Mouse (Mus musculus) embryonic stem cell, embryonic (primary cell): Measurements from ENCODE around the gene Epm2a.
"Not testable (repeated sequence)": the region's sequence is repeated elsewhere in the genome, so short reads cannot be mapped to it uniquely, and the experiment has no call there.

ENCODE experiments used
- CTCF ChIA-PET, 4 experiments: fragments of 300-600 bp in 2 of 4; fragments of 350-600 bp in 2 of 4; sonication (Branson Sonifier 250); formaldehyde crosslinking; loops; one replicate each; lab custom pipeline; 2022; ENCODE audit warnings: inconsistent platforms in 2 of 4; lab: Charles Lee
- POLR2A ChIA-PET, 4 experiments: fragments of 300-600 bp in 2 of 4; fragments of 350-600 bp in 2 of 4; sonication (Branson Sonifier 250); formaldehyde crosslinking; loops; one replicate each; lab custom pipeline; 2022; ENCODE audit warnings: antibody characterized with exemption in 4 of 4, inconsistent platforms in 1 of 4; lab: Charles Lee

Epm2a gene

DNA sequence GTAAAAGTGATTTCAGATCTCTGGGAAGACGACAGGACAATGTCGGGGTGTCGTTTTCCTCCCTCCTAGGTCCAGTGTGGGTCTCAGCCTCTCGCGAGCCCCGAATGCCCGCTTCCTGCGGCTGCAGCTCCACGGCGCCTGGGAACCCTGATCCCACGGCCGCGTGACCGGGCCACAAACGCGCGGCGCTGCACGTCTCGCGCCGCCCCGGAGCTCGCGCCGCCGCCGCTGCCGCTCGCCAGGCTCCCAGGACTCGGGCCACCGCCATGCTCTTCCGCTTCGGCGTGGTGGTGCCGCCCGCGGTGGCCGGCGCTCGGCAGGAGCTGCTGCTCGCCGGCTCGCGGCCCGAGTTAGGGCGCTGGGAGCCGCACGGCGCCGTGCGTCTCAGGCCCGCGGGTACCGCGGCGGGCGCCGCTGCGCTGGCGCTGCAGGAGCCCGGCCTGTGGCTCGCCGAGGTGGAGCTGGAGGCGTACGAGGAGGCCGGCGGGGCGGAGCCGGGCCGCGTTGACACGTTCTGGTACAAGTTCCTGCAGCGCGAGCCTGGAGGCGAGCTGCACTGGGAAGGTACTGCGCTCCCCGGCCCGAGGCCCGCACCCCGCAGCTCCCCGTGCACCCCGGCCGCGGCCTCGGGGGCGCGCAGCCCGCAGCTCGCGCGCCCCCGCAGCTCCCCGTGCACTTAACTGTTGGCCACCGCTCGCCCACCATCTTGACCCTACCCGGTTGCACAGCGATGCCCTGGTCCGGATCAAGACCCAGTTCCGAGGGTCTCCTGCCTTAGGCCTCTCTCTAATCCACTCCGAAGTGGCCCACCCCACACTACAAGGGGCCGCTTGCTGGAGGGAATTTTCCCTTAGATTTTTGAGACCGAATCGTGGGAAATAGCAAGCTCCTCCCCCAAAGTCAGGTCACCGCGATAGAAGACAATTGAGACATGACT, at the start of gene Epm2a:
Gene Epm2a, plus strand, starts transcription at position 200 of the 937 bp plus-strand sequence.
- CTCF ChIA-PET, result interaction anchor here in 2 of 4 experiments (1.0 to 1.1 kb wide), 2 partner anchors 17 to 63 kb away, joined by 3 to 4 read pairs; no protein-coding TSS in a partner anchor
- POLR2A ChIA-PET, result interaction anchor here in 3 of 4 experiments (0.6 to 2.9 kb wide), 40 partner anchors 9 to 1525 kb away, joined by 3 to 16 read pairs (median 4); partner anchors contain the start of gene Shprh (in 1 of the 3)

DNA sequence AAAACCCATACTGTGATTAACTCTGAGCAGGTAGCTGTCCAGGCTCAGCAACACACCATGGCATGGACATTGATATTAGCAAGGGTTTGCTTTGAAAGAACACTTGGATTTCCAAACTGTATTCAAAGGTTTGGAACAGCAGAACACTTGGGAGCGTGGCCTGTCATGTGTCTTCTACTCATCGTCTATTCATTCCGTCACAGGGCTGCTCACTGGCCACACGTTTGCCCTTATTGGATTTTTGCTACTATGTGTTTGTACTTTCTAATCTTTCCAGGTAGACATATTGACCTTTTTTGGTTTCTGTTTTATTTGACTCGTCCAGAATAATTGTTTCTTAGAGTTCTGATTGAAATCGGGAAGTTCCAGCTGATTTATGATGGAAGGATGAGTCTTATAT, 44.8 kb upstream of the Epm2a start:
- ChIA-PET POLR2A (interaction anchor here in 2 of 4 experiments (0.8 to 2.8 kb wide), 7 partner anchors 9 to 151 kb away, joined by 3 to 10 read pairs (median 3); no protein-coding TSS in a partner anchor), CTCF (interaction anchor here in 1 of 4 experiments (0.5 kb wide), 1 partner anchor 1155 kb away, joined by 3 read pairs; no protein-coding TSS in a partner anchor)

DNA sequence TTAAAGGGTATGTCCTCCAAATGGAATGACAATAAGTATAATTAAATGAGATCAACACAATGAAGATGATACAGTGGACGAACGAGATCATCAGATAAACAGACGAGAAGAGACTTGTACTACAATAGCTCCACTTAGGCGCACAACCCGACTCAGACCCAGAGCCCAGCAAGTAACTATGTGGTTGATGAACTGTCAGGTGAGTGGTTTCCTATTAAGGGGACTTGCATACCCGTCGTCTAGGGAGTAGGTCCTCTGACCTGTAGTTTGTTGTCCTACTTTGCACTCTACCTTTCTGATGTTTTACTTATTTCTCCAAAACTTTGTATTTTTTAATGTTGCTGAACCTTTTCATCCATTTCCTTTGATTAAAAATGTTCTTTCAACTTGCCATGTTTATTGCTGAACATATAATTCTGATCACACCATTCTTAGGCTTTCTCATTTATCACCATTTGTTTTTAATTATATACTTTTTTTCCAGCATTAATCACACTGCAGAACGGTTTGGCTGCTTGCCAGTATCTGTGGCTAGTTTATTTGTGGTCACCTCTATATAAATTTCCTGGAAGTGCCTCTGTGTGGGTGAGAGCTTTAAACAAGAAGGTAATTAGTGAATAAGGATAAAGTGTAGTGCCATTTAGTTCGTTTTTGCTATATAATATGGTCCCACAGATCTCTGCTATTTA, 37.7 kb upstream of the Epm2a start:
- POLR2A ChIA-PET, result interaction anchor here in 2 of 4 experiments (0.8 to 2.5 kb wide), 5 partner anchors 8 to 38 kb away, joined by 3 to 8 read pairs (median 4); partner anchors contain the start of gene Epm2a (in 1 of the 2)
- CTCF ChIA-PET, result no interaction called here

- ChIA-PET CTCF (no interaction called here), POLR2A (interaction anchor here in 1 of 4 experiments (0.8 to 2.5 kb wide), 3 partner anchors 13 to 37 kb away, joined by 3 to 8 read pairs (median 5); partner anchors contain the start of gene Epm2a)
Observed at GRCm38 (mm10) chr10:11306054-11306367, 37.2 kb upstream of the Epm2a start.

DNA sequence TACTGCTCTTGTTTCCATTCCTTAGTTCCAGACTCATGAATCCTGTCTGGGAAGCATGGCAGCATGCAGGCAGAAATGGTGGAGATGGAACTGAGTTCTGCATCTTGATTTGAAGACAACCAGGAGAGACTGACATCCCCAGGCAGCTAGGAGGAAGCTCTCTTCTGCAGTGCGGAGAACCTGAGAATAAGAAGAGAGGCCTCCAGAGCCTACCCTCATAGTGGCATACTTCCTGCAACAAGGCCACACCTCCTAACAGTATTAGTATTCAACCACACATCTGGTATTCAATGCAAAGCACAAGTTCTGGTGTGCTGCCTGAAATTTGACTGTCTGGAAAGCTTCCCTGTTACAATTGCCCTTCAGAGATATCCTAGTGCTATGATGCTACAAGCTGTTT, 33.3 kb upstream of the Epm2a start:
- POLR2A ChIA-PET, result interaction anchor here in 2 of 4 experiments (1.0 to 2.5 kb wide), 5 partner anchors 12 to 34 kb away, joined by 3 to 8 read pairs (median 3); partner anchors contain the start of gene Epm2a (in 1 of the 2)
- CTCF ChIA-PET, result no interaction called here

GRCm38 (mm10) chr10:11310481-11310880, 32.7 kb upstream of the Epm2a start:
- CTCF ChIA-PET, result no interaction called here
- POLR2A ChIA-PET, result interaction anchor here in 2 of 4 experiments (0.7 to 2.5 kb wide), 6 partner anchors 12 to 33 kb away, joined by 3 to 8 read pairs (median 3); partner anchors contain the start of gene Epm2a (in 1 of the 2)

DNA sequence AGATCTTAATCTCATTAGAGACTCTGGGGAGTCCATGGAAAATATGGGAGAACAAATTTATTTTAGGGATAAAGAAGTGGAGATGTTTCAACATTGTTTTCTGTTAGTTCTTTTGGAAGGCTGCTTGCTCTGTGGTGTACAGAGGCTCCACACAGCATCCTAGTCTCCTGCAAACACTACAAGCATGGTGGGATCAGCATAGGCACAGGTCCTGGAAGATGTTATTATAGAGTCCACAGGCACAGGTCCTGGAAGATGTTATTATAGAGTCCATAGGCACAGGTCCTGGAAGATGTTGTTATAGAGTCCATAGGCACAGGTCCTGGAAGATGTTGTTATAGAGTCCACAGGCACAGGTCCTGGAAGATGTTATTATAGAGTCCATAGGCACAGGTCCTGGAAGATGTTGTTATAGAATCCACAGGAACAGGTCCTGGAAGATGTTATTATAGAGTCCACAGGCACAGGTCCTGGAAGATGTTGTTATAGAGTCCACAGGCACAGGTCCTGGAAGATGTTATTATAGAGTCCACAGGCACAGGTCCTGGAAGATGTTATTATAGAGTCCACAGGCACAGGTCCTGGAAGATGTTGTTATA, 25.2 kb upstream of the Epm2a start:
- CTCF ChIA-PET, result interaction anchor here in 1 of 4 experiments (1.1 kb wide), 1 partner anchor 9 kb away, joined by 3 read pairs; no protein-coding TSS in a partner anchor
- POLR2A ChIA-PET, result not testable (repeated sequence)

DNA sequence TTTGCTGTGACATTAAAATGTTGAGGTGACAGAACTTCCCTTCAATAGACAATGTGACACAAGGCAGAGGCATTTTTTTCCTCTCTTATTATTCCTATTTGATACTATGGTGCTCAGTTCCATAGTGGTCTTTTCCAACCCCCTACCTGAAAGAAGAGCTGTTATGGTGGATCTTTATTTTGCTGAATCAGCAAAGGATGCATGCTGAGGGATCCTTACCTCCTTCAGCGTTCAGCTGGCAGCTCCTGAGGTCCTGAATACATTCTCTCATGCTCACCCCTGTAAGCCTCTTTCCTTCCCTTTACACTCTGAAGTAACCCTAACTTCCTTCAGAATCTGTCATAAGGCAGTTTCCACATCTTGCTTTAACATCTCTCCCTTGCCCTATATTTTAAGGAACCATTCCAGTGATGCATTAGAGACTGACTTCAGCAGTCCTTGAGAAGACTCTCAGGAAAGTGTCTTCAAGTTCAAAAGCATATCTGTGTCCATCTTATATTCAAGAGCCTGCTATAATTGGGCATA, 23.7 kb upstream of the Epm2a start:
- ChIA-PET POLR2A (no interaction called here), CTCF (no interaction called here)

GRCm38 (mm10) chr10:11322316-11322715, 20.9 kb upstream of the Epm2a start:
- ChIA-PET POLR2A (interaction anchor here in 1 of 4 experiments (0.6 to 1.2 kb wide), 4 partner anchors 8 to 1608 kb away, joined by 3 read pairs; no protein-coding TSS in a partner anchor), CTCF (no interaction called here)

GRCm38 (mm10) chr10:11323202-11323898, 19.9 kb upstream of the Epm2a start:
- POLR2A ChIA-PET, result no interaction called here
- CTCF ChIA-PET, result no interaction called here

GRCm38 (mm10) chr10:11326526-11326925, 16.7 kb upstream of the Epm2a start:
- ChIA-PET CTCF (interaction anchor here (0.6 to 0.9 kb wide), 10 partner anchors 10 to 1521 kb away, joined by 3 to 7 read pairs (median 3); partner anchors contain the start of gene Epm2a (in 1 of the 4)), POLR2A (interaction anchor here in 1 of 4 experiments (1.2 kb wide), 1 partner anchor 16 kb away, joined by 3 read pairs; no protein-coding TSS in a partner anchor)

GRCm38 (mm10) chr10:11344536-11345468, 1.6 kb downstream of the Epm2a start:
- CTCF ChIA-PET, result interaction anchor here in 1 of 4 experiments (1.0 kb wide), 1 partner anchor 64 kb away, joined by 3 read pairs; no protein-coding TSS in a partner anchor
- POLR2A ChIA-PET, result interaction anchor here in 3 of 4 experiments (0.6 to 2.9 kb wide), 22 partner anchors 10 to 1524 kb away, joined by 3 to 16 read pairs (median 4); partner anchors contain the start of gene Shprh (in 1 of the 3)

GRCm38 (mm10) chr10:11350243-11350974, 7.2 kb downstream of the Epm2a start:
- POLR2A ChIA-PET, result interaction anchor here in 1 of 4 experiments (0.6 kb wide), 1 partner anchor 453 kb away, joined by 3 read pairs; no protein-coding TSS in a partner anchor
- CTCF ChIA-PET, result not testable (repeated sequence)

DNA sequence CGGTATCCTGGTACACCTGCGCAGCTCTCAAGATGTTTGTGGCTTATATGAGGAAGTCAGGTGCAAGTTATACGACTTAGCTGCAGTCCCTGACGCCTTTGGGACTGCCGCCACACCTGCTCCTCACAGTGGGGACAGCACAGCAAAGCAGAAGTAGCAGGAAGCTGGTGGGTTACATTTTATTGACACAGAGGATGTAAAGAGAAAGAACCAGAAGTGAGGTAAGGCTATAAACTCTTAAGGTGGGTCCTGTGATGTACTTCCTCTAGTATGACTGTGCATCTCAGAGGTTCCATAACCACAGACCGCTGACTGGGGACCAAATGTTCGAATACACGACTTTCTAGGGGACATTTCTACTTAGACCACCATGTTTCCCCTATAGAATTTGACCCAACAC, 11.4 kb downstream of the Epm2a start:
- ChIA-PET POLR2A (interaction anchor here in 1 of 4 experiments (3.1 kb wide), 1 partner anchor 11 kb away, joined by 12 read pairs; the partner anchor contains the start of gene Epm2a), CTCF (no interaction called here)

- ChIA-PET CTCF (no interaction called here), POLR2A (no interaction called here)
Observed at GRCm38 (mm10) chr10:11361985-11362692, 18.9 kb downstream of the Epm2a start.
